Mouse (Mus musculus): ENCODE measurements around the gene Lig4. TPM values are rescaled to one million over a fixed set of nuclear protein-coding genes. Genes with fewer than 3 reads are reported as not detected.

Lig4 gene
- total RNA-seq, 2 experiments from 2014 or later: 13.8 to 15.3 TPM

GRCm38 (mm10) chr8:9934891-9935565 is 42.5 kb downstream of the Lig4 start:
- intact Hi-C loops (cut with DNase I): loop anchor here (5.0 to 10.0 kb wide), 2 partner anchors 150 to 703 kb away; no protein-coding TSS in a partner anchor
- DNase-seq: peak; percentile 49

DNA sequence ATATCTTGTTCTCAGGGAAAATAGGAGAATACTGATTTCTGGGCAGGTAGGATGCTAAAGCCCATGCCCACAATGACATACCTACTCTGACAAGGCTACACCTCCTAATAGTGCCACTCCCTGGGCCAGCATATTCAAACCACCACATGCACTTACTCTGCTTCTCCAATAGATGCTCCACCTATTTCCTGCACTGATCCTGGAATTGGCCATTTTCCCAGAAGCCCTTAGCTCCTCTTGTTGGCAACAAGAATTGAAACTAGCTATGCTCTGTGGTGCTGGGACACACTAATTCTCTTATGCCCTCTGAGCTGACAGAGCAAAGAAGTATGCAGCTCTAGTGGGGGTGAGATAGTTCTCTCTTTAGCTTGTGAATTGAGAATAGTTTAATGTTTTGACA is 44.8 kb downstream of the Lig4 start:
- no peak for DNase-seq
- intact Hi-C loops (cut with DNase I): loop anchor here (5.0 to 10.0 kb wide), 2 partner anchors 148 to 700 kb away; no protein-coding TSS in a partner anchor

GRCm38 (mm10) chr8:9929746-9930445 is 47.6 kb downstream of the Lig4 start:
- peak; percentile 86 for DNase-seq
- intact Hi-C loops (cut with DNase I): loop anchor here (5.0 to 10.0 kb wide), 2 partner anchors 145 to 698 kb away; no protein-coding TSS in a partner anchor

Other genes starting within 250 kb of the Lig4 start
- gene Fam155a, start 206.5 kb downstream of the Lig4 start, total RNA-seq (2021): 10 to 100 TPM; 84.6 to 84.9 TPM
- not detected for gene Gm10217, start 113.4 kb downstream of the Lig4 start, total RNA-seq (2021)
- 10 to 100 TPM; 22.0 to 23.2 TPM for gene Abhd13, start within 50 bp of the Lig4 start, total RNA-seq (2021)
- gene Tnfsf13b, start 28.8 kb upstream of the Lig4 start, total RNA-seq (2021): 1 to 10 TPM; 1.8 to 1.9 TPM
- gene Myo16, start 176.2 kb upstream of the Lig4 start, total RNA-seq (2021): 100 to 1,000 TPM; 117 to 126 TPM

All from left cerebral cortex, postnatal 4 days (tissue).